ENCODE assay signal across 9 mouse cellular contexts in genomic region chr12:81141329-81141711, GRCm38 (mm10).
DNase-seq lines count a peak whose midpoint lies in the region; ATAC-seq and TF ChIP-seq lines count a peak whose summit lies in the region.
"Had no signal": no experiment of that assay in that cellular context is flagged by ENCODE, and none has a peak within 500 bp of the region (broad histone marks: within the 10 kb centered on the region; RNA-seq: fewer than 3 reads in every experiment).

No protein-coding gene starts in this region.

- no peak for TF ChIP-seq CTCF in lung, embryonic 14.5 days (IDR thresholded peaks at IDR 0.05; ENCODE audit: low read depth)

- peaks cover 3% of the 10 kb centered on the region; the same call in 1 of the 2 replicates for H3K4me1 ChIP-seq in lung, embryonic 14.5 days (ENCODE audit: insufficient read depth)
- H3K4me1 ChIP-seq in forebrain, embryonic 11.5 days (replicated peaks; ENCODE audit: control insufficient read depth, insufficient read depth, low read length): peaks cover 10% of the 10 kb centered on the region
- H3K4me1 ChIP-seq in intestine, embryonic 15.5 days (replicated peaks): peaks cover 9% of the 10 kb centered on the region
- peaks cover 28% of the 10 kb centered on the region for H3K4me1 ChIP-seq in neural tube, embryonic 13.5 days (replicated peaks)

- peak overlapping the region; percentile 76 for H3K27ac ChIP-seq in lung, embryonic 14.5 days (ENCODE audit: low read depth)
- H3K27ac ChIP-seq in forebrain, embryonic 11.5 days (ENCODE audit: low read depth, low read length): no peak overlapping the region
- no peak overlapping the region for H3K27ac ChIP-seq in intestine, embryonic 15.5 days
- peak overlapping the region; percentile 28; the same call in 1 of the 2 replicates for H3K27ac ChIP-seq in neural tube, embryonic 13.5 days (replicated peaks)
- H3K27ac ChIP-seq: macrophage had no signal

- no peaks in the 10 kb centered on the region for H3K27me3 ChIP-seq in lung, embryonic 14.5 days (ENCODE audit: insufficient read depth, low read length)
- H3K27me3 ChIP-seq in forebrain, embryonic 11.5 days (ENCODE audit: control insufficient read depth, insufficient read depth, low read length): no peaks in the 10 kb centered on the region
- no peaks in the 10 kb centered on the region for H3K27me3 ChIP-seq in intestine, embryonic 15.5 days (replicated peaks)
- H3K27me3 ChIP-seq in neural tube, embryonic 13.5 days: no peaks in the 10 kb centered on the region; the same call in 1 of the 2 replicates

- H3K9me3 ChIP-seq in lung, embryonic 14.5 days (ENCODE audit: low read depth, low read length): no peaks in the 10 kb centered on the region
- no peaks in the 10 kb centered on the region for H3K9me3 ChIP-seq in forebrain, embryonic 11.5 days (ENCODE audit: control insufficient read depth, low read length)
- H3K9me3 ChIP-seq in intestine, embryonic 15.5 days: no peaks in the 10 kb centered on the region
- no peaks in the 10 kb centered on the region for H3K9me3 ChIP-seq in neural tube, embryonic 13.5 days

- H3K9ac ChIP-seq in lung, embryonic 14.5 days: no peak overlapping the region
- no peak overlapping the region for H3K9ac ChIP-seq in forebrain, embryonic 11.5 days (ENCODE audit: low read length)
- H3K9ac ChIP-seq in intestine, embryonic 15.5 days: no peak overlapping the region
- H3K9ac ChIP-seq in neural tube, embryonic 13.5 days: no peak overlapping the region; the same call in 1 of the 2 replicates

- H3K36me3 ChIP-seq in lung, embryonic 14.5 days (ENCODE audit: insufficient read depth): no peaks in the 10 kb centered on the region
- H3K36me3 ChIP-seq in forebrain, embryonic 11.5 days (ENCODE audit: control insufficient read depth, insufficient read depth, low read length): no peaks in the 10 kb centered on the region
- no peaks in the 10 kb centered on the region for H3K36me3 ChIP-seq in intestine, embryonic 15.5 days
- H3K36me3 ChIP-seq in neural tube, embryonic 13.5 days: no peaks in the 10 kb centered on the region

- ATAC-seq in lung, embryonic 14.5 days (ENCODE audit: insufficient read depth): peak; percentile 38
- ATAC-seq in forebrain, embryonic 11.5 days (replicated peaks; ENCODE audit: low FRiP score): peak; percentile 24
- peak; percentile 39 for ATAC-seq in intestine, embryonic 15.5 days
- ATAC-seq in neural tube, embryonic 13.5 days (ENCODE audit: low read depth): peak; percentile 19; the same call in 1 of the 2 replicates

- no peak overlapping the region for H3K4me2 ChIP-seq in lung, embryonic 14.5 days
- no peak overlapping the region for H3K4me2 ChIP-seq in forebrain, embryonic 11.5 days (ENCODE audit: low read depth, low read length, severe bottlenecking)
- no peak overlapping the region for H3K4me2 ChIP-seq in intestine, embryonic 15.5 days (replicated peaks)
- H3K4me2 ChIP-seq in neural tube, embryonic 13.5 days: no peak overlapping the region

- WGBS in lung, embryonic 14.5 days: 39% methylated on average over 7 of the region's 7 CpGs
- WGBS in forebrain, embryonic 11.5 days: 15% methylated on average over 7 of the region's 7 CpGs
- WGBS in intestine, embryonic 15.5 days: 38% methylated on average over 7 of the region's 7 CpGs
- WGBS in neural tube, embryonic 13.5 days: 27% methylated on average over 7 of the region's 7 CpGs

- no peak overlapping the region for H3K4me3 ChIP-seq in lung, embryonic 14.5 days (ENCODE audit: low read depth, low read length)
- no peak overlapping the region for H3K4me3 ChIP-seq in forebrain, embryonic 11.5 days (ENCODE audit: low read depth, low read length)
- no peak overlapping the region for H3K4me3 ChIP-seq in intestine, embryonic 15.5 days (replicated peaks)
- H3K4me3 ChIP-seq in neural tube, embryonic 13.5 days: no peak overlapping the region

- DNase-seq in lung, embryonic 14.5 days: no peak
- DNase-seq in lung, postnatal 14 days: no peak
- DNase-seq in forebrain, embryonic 11.5 days (ENCODE audit: low spot score): no peak
- DNase-seq in frontal cortex, adult 2 months (ENCODE audit: extremely low spot score in 1 of 2, low spot score in 1 of 2): no peak
- no peak for DNase-seq in gastrocnemius, postnatal 10 days
- DNase-seq: kidney, adult 18-20 months had no signal

Comparison
In these comparisons a context has a peak if more than half of its experiments do, and no peak if none do; other contexts are left out.
1. H3K27ac ChIP-seq: peak in lung, embryonic 14.5 days (single experiment) and neural tube, embryonic 13.5 days (single experiment); none in forebrain, embryonic 11.5 days (single experiment) and intestine, embryonic 15.5 days (single experiment).
2. Peak in every context shown above with its lines, with median percentiles within 50 percentile points of each other: ATAC-seq.